Mouse (Mus musculus) stomach, embryonic 15.5 days (tissue): Measurements from ENCODE around the gene Dgkz. TPM values are rescaled to one million over a fixed set of nuclear protein-coding genes. Genes with fewer than 3 reads are reported as not detected.

Experiments used
- ATAC-seq: fragments of 200-750 bp; cut with Nextera tagmentation; 2 replicates; pipeline ENCODE4 v1.8.0; 2017; ENCODE audit warnings: low read depth, moderate number of reproducible peaks, moderate TSS enrichment; ENCODE audit not compliant: insufficient read depth, low FRiP score
- H3K27ac ChIP-seq: fragments of 300-500 bp; sonication (generic); 2 replicates; pipeline ENCODE4 v1.5.1; 2015; ENCODE audit warnings: mild to moderate bottlenecking, inconsistent platforms
- H3K27me3 ChIP-seq: fragments of 300-500 bp; sonication (generic); replicated peaks from 2 replicates; pipeline ENCODE4 v1.6.1; 2015; ENCODE audit warnings: inconsistent platforms
- H3K36me3 ChIP-seq: fragments of 300-500 bp; sonication (generic); 2 replicates; pipeline ENCODE4 v1.6.1; 2015; ENCODE audit warnings: inconsistent platforms
- H3K4me1 ChIP-seq: fragments of 300-500 bp; sonication (generic); 2 replicates; pipeline ENCODE4 v1.6.1; 2015; ENCODE audit warnings: inconsistent platforms
- H3K4me2 ChIP-seq: fragments of 300-500 bp; sonication (generic); 2 replicates; pipeline ENCODE4 v1.6.1; 2015; ENCODE audit warnings: mild to moderate bottlenecking, inconsistent platforms
- H3K4me3 ChIP-seq: fragments of 300-500 bp; sonication (generic); replicated peaks from 2 replicates; pipeline ENCODE4 v1.5.1; 2015; ENCODE audit warnings: inconsistent platforms
- H3K9ac ChIP-seq: fragments of 300-500 bp; sonication (generic); 2 replicates; pipeline ENCODE4 v1.6.1; 2015; ENCODE audit warnings: inconsistent platforms
- H3K9me3 ChIP-seq: fragments of 300-500 bp; sonication (generic); 2 replicates; pipeline ENCODE4 v1.6.1; 2016; ENCODE audit warnings: inconsistent platforms
- WGBS: fragments of 180-500 bp; shearing (Covaris S2); methylation state at CpG from one replicate; pipeline ENCODE4 v1.1.7; 2015; 5-methylcytosine and 5-hydroxymethylcytosine counted together
- polyA plus RNA-seq: library from polyadenylated mRNA; unstranded; fragments of >200 nt; fragmentation: Nextera tagmentation; extraction: Ambion mirVana; gene quantifications from 2 replicates; pipeline ENCODE4 v1.2.1, GENCODE M21; 2015

The Dgkz gene
- polyA plus RNA-seq: 50.9 and 51.1 TPM in 2 replicates

DNA sequence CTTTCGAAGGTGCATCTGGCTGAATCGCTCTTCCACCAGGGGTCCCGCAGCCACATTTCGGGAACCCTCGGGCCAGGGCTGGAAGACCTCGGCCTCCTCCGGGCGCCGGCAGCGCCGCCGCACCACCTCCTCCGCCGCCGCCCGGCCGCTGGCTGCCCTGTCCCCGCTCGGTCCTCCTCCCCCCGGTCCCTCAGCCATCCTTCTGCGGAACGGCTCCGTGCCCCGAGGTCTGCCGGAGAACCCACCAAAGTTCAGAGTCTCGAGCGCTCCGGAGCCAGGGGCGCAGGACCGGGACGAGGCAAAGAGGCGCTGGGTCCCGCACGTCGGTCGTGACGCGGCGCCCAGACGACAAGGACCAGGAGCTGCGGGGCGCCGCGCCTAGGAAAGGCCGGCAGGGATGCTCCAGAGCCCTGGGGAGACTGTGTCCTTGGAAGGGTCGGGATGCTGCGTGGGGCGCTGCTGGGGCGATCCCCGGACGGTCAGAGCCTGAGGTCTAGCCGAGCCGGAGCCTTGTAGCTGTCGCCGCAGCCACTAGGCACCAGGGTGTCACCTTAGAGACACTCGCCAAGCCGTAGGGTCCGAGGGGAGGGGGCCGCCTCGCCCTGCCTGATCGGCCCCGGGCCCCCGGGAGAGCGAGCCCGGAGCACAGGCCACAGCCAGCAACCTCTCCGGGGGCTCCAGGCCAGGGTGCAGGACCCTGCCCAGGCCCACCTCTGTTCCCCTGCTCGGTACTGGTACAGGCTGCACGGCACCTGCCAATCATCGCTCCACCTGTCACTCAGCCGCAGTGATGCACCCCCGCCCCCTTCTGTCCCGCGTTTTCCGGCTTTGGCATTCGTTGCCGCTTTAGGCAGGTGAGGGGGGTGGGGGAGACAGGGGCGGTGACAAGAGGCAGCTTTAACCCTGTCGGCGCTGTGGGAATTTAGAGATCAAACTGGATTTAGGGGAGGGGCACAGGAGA is at the start of gene Dgkz:
TSS of gene Dgkz (minus strand) at position 284 of the 961 bp plus-strand sequence.
- H3K27me3 ChIP-seq: peaks cover 32% of the 10 kb centered on the region

DNA sequence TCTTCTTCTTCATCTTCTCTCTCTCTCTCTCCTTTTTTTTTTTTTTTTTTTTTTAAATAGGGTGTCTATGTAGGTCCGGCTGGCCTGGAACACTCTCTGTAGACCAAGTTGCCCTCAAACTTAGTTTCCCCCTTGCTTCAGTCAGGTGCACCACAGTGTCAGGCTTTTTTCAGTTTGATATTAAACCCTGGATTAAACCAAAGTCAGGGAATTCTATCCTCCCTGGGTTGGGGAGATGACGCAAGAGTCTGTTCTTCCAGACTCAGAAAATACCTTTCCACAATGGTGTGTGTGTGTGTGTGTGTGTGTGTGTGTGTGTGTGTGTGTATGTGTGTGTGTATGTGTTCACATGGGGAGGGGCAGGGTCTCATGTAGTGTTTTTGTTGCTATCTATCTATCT is 49.5 kb upstream of the Dgkz start:
- Histone ChIP-seq H3K9me3 (no peaks in the 10 kb centered on the region), H3K36me3 (no peaks in the 10 kb centered on the region), H3K4me1 (peaks cover 24% of the 10 kb centered on the region), H3K4me3 (no peak overlapping the region), H3K9ac (no peak overlapping the region), H3K4me2 (no peak overlapping the region), H3K27ac (no peak overlapping the region), H3K27me3 (no peaks in the 10 kb centered on the region)
- no peak for ATAC-seq
- WGBS: 81% methylated on average over 2 of the region's 2 CpGs

More for the DNA sequence above, at the start of gene Dgkz:
- Histone ChIP-seq H3K4me1 (peaks cover 35% of the 10 kb centered on the region), H3K4me3 (peak within 1 kb of the TSS; percentile 41), H3K4me2 (peak within 1 kb of the TSS; percentile 75), H3K36me3 (no peaks in the 10 kb centered on the region), H3K9ac (peak within 1 kb of the TSS; percentile 19), H3K27ac (no peak within 1 kb of the TSS), H3K9me3 (no peaks in the 10 kb centered on the region)
- ATAC-seq: no peak
- WGBS: 2% methylated on average over 76 of the region's 79 CpGs

DNA sequence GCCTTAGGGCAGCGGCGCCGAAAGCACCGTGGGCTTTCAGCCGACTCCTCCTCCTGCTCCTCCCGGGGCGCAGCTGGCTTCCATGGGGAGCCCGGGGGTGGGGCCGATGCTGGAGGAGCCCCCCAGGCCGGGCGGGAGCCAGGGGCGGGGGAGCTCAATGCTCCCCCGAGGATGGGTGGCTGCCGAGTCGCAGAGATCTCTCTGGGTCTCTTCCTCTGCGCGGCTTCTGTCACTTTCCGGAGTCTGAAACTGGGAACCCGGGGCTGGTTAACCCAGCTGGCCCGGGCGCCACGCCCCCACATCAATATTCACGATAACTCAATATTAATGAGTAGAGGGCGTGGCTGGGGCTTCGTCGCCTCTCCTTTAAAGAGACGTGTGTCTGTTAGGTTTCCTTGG is 48.6 kb upstream of the Dgkz start, which contains the start of gene Creb3l1:
TSS of gene Creb3l1 (minus strand) at position 229 of the 399 bp plus-strand sequence.
- Histone ChIP-seq H3K27me3 (no peaks in the 10 kb centered on the region), H3K27ac (peak within 1 kb of the TSS; percentile 89), H3K9ac (peak within 1 kb of the TSS; percentile 82), H3K9me3 (no peaks in the 10 kb centered on the region), H3K4me3 (peak within 1 kb of the TSS; percentile 76), H3K4me1 (peaks cover 34% of the 10 kb centered on the region), H3K36me3 (no peaks in the 10 kb centered on the region), H3K4me2 (peak within 1 kb of the TSS; percentile 82)
- under 1% methylated on average over 26 of the region's 27 CpGs for WGBS
- ATAC-seq: peak; percentile 38; the same call in 1 of the 2 replicates

DNA sequence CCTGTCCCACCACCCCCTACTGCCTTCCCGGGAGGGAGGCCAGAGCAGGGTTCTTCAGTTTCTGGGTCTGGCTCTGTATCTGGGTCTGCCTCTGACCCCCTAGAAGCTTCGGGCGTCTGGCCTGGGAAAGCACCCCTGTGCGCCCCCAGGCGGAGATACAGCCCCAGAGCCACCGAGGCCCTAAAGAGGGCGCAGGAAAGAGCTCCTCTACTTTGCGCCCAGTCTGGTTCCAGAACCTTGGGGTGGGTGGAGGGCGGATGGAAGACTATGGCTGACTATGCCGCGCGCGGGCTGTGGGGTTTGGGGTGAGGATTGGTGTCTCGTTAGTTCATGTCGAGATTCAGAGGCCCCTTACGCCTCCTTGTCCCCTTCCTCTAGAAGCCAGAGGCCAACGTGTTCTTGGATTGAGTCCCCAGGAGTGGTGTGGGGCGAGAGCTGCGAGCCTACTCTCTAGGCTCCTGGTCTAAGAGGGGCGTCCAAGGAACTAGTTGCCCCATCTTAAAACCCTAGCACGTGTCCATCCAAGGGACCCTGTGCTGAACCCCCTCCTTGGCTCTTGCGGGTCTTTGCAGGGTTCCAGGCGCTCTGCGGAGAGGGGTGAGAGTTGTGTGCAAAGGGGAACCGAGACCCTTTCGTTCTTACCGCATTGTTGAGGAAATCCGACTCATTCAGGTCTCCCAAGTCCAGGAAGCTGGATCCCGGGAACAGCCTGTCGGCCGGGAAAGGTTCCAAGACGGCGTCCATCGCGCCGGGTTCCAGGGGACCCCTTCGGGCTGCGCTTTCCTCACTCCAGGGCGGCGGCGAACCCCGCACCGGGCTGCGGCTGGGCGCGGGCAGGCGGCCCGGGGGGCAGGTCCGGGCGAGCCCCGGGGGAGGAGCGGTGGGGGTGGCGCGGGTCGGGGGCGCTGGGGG is 48.0 kb upstream of the Dgkz start:
- 3% methylated on average over 53 of the region's 56 CpGs for WGBS
- peak overlapping the region; percentile 82 for H3K9ac ChIP-seq
- no peaks in the 10 kb centered on the region for H3K36me3 ChIP-seq
- peak overlapping the region; percentile 89 for H3K27ac ChIP-seq
- no peaks in the 10 kb centered on the region for H3K9me3 ChIP-seq
- H3K4me2 ChIP-seq: peak overlapping the region; percentile 82
- peak; percentile 49; the same call in 1 of the 2 replicates for ATAC-seq
- no peaks in the 10 kb centered on the region for H3K27me3 ChIP-seq
- peak overlapping the region; percentile 76 for H3K4me3 ChIP-seq
- peaks cover 38% of the 10 kb centered on the region for H3K4me1 ChIP-seq

DNA sequence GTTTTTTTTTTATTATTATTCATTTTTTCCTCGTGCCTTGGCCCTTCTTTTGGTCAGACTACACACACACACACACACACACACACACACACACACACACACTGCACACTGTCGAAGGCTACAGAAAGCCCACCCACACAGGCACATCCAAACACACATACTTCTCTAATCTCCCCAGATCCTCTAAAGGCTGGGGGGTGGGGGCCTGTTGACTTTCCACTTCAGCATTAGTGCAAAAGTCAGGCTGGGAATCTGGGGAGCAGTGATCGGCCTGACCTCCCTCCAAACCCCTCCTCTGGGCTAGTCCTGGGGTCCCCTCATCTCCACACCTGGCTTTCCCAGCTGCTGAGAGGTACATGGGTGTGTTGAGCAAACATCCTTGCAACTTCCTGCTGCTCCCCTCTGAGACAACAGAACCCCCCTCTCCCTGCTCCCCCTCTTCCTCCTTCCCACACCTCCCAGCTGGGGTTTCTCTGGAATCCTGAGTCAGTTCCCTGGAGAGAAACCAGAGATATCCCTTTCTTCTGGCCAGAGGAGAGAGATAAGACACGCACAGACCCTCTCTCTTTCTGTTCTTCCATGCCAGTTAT is 45.1 kb upstream of the Dgkz start:
- WGBS: 15% methylated on average over 4 of the region's 4 CpGs
- ATAC-seq: peak; percentile 24; the same call in 1 of the 2 replicates
- H3K9ac ChIP-seq: no peak overlapping the region

DNA sequence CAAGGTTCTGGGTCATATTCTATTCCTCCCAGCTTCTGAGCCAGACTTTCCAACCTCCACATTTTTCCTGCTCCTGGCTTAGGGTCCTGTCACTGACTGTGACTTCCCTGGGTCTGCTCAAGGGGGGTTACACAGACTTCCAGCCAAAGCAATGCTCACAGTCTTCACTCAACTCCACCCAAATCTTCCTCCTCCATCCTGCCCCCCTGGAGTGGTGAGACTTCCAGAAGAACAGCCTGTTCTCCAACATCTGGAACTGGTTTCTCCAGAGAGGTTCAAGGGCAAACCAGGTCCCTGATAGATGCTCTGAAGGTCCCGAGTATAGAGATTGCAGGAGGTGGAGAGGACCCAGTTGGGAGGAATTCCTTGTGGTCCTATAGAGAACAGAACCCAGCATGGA is 41.8 kb upstream of the Dgkz start:
- WGBS: 59% methylated on average over 1 of the region's 1 CpGs
- no peak for ATAC-seq
- H3K9me3 ChIP-seq: no peaks in the 10 kb centered on the region
- H3K27ac ChIP-seq: peak overlapping the region; percentile 57
- H3K27me3 ChIP-seq: no peaks in the 10 kb centered on the region
- H3K9ac ChIP-seq: no peak overlapping the region
- no peaks in the 10 kb centered on the region for H3K36me3 ChIP-seq
- H3K4me3 ChIP-seq: no peak overlapping the region
- H3K4me2 ChIP-seq: 0 out of 2 replicates have a peak overlapping the region, but pooled peaks have one; percentile 4
- H3K4me1 ChIP-seq: peaks cover 66% of the 10 kb centered on the region

More for the DNA sequence above, 45.1 kb upstream of the Dgkz start:
- Histone ChIP-seq H3K9me3 (no peaks in the 10 kb centered on the region), H3K27me3 (no peaks in the 10 kb centered on the region), H3K27ac (peak overlapping the region; percentile 89), H3K4me1 (peaks cover 52% of the 10 kb centered on the region), H3K4me3 (peak overlapping the region; percentile 13; the same call in 1 of the 2 replicates), H3K4me2 (peak overlapping the region; percentile 82), H3K36me3 (no peaks in the 10 kb centered on the region)

DNA sequence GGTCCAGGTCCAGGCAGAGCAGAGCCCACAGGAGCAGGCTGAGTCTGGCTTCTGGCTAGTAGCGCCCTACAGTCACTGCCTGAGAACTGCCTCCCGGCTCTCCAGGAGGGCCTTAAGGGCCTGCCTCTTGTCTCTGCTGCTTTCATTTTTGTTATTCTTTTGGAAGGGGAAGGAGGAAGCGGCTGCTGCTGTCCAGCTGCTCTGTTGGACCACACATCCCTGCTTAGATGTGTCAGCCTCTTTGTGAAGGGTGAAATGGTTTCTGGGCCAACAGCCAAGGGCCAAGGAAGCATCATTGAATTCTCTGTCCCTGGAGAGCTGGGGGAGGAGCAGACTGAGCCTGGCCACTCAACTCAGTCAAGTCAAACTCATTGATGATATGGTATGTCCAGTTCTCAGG is 41.3 kb upstream of the Dgkz start:
- 24% methylated on average over 3 of the region's 3 CpGs for WGBS
- no peak overlapping the region for H3K9ac ChIP-seq
- H3K9me3 ChIP-seq: no peaks in the 10 kb centered on the region
- H3K27me3 ChIP-seq: no peaks in the 10 kb centered on the region
- H3K4me1 ChIP-seq: peaks cover 69% of the 10 kb centered on the region
- no peak overlapping the region for H3K4me3 ChIP-seq
- H3K4me2 ChIP-seq: peak overlapping the region; percentile 8; the same call in 1 of the 2 replicates
- peak; percentile 56; the same call in 1 of the 2 replicates for ATAC-seq
- H3K27ac ChIP-seq: peak overlapping the region; percentile 57; the same call in 1 of the 2 replicates
- H3K36me3 ChIP-seq: no peaks in the 10 kb centered on the region

DNA sequence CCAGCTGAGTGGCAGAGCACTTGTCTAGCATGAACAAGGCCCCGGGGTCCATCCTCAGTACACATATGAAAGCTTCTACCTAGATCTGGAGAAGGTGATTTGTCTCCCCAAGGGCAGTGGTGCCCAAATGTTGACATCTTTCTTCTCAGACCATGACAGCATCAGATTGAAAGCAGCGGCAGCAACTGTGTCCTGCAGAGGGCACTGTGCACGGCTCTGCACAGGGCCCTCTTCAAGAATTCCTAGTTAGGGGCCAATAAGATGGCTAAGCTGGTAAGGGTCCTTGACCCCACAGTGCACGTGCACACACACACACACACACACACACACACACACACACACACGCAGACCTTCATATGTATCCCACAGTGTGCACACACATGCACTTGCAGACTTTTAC is 39.2 kb upstream of the Dgkz start:
- H3K4me3 ChIP-seq: no peak overlapping the region
- H3K36me3 ChIP-seq: no peaks in the 10 kb centered on the region
- H3K9me3 ChIP-seq: no peaks in the 10 kb centered on the region
- no peak overlapping the region for H3K9ac ChIP-seq
- no peaks in the 10 kb centered on the region for H3K27me3 ChIP-seq
- H3K4me1 ChIP-seq: peaks cover 54% of the 10 kb centered on the region
- H3K27ac ChIP-seq: no peak overlapping the region
- WGBS: 85% methylated on average over 5 of the region's 5 CpGs
- no peak for ATAC-seq
- no peak overlapping the region for H3K4me2 ChIP-seq

DNA sequence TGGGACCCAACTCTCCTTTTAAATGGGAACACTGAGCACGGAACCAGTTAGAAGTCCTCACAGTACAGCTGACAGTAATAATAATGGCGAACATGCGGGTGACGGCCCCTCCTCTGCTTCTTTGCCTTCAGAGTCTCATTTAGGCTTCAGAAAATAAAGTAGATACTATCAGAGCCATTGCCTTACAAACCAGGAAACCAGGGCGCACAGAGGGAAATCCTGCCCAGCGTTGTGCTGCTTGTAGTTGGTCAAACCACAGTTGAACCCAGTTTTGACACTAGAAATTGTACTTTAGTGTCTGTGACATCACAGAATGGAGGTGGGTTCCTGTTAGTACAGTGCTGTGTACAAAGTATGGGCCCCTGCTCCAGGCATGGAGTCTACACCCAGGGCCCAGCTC is 38.6 kb upstream of the Dgkz start:
- no peaks in the 10 kb centered on the region for H3K9me3 ChIP-seq
- 0 out of 2 replicates have a peak overlapping the region, but pooled peaks have one; percentile 17 for H3K27ac ChIP-seq
- no peak for ATAC-seq
- H3K4me1 ChIP-seq: peaks cover 53% of the 10 kb centered on the region
- 79% methylated on average over 6 of the region's 6 CpGs for WGBS
- H3K4me3 ChIP-seq: no peak overlapping the region
- H3K4me2 ChIP-seq: no peak overlapping the region
- H3K27me3 ChIP-seq: no peaks in the 10 kb centered on the region
- H3K36me3 ChIP-seq: no peaks in the 10 kb centered on the region
- no peak overlapping the region for H3K9ac ChIP-seq

DNA sequence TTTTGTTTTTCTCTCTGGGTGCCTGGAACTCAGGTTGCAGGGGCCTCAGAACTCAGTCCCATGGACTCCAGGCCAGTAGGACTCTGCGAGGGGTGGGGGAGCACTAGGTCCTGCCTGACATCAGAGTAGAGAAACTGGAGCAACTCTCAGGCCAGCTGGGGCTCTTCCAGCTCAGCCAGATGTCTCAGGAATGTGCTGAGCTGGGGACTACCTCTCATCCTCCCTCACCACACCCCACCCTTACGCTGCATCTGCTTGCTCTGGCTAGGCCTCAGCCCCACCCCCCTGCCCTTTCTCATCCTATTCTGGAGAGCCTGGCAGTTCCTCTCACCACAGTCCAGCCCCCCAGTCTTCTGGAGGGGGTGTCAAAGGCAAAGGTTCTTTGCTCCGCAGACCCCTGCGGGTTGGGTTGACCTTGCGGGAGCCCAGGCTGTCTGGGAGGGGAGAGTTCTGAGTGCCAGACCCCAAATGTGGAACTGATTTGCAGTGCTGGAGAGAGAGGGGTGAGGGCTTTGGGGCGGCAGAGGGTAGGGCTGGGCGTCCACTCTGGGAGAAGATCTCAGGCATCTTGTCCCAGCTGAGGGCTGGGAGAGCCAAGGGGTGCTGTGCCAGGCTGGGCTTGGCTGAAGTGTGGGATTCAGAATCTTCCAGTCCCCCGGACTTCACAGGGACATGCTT is 37.2 kb upstream of the Dgkz start:
- no peak overlapping the region for H3K4me3 ChIP-seq
- 28% methylated on average over 8 of the region's 8 CpGs for WGBS
- peak overlapping the region; percentile 32 for H3K4me2 ChIP-seq
- H3K4me1 ChIP-seq: peaks cover 49% of the 10 kb centered on the region
- no peaks in the 10 kb centered on the region for H3K9me3 ChIP-seq
- H3K36me3 ChIP-seq: no peaks in the 10 kb centered on the region
- H3K9ac ChIP-seq: no peak overlapping the region
- H3K27me3 ChIP-seq: no peaks in the 10 kb centered on the region
- ATAC-seq: peak; percentile 44
- peak overlapping the region; percentile 72 for H3K27ac ChIP-seq
